Mouse (Mus musculus): Measurements from ENCODE around the gene Aspscr1.

DNA sequence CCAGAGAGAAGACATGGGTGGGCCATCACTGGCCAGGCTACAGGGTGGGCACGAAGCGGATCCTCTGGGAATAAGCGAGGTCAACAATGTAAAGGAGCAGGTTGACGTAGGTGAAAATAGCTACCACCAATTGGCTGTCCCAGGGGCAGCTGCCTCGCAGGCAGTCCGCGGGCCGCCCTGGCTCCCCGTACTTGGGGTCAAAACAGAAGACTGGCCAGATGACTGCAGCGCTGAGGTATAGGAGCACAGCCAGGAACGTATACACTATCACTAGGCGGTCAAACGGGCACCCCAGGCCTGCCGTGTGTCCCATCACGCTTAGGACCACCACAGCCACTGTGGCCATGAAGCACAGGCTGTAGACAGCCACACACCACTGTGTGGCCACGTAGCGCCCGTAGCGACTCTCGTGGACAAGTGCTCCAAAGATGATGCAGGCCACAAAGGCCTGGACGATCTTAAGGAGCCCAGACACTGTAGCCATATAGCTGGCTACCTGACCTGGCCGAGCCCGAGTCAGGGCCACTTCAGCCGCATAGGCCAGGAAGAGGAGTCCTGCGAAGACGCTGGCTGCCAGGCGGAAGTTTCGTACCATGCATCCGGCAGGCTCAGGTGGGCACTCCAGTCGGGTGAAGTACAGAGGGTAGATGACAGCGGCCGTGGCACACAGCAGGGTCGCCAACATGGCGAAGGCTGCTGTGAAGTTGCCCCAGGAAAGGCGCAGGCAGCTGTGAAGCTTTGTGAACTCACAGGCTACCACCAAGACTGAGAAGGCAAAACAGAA lies 25.5 kb upstream of the Aspscr1 start:
- TF ChIP-seq CTCF (IDR thresholded peaks at IDR 0.05; ENCODE audit: low read depth, low read length) (no peak), POLR2A (IDR thresholded peaks at IDR 0.05; ENCODE audit: borderline replicate concordance, low read depth, low read length) (no peak)
